Mouse (Mus musculus) kidney, adult 2 months (tissue): ENCODE measurements around the gene Nkain2.

ENCODE experiments used
- CTCF ChIP-seq: fragments of 200-500 bp; conservative IDR thresholded peaks from 2 replicates; pipeline ENCODE4 v1.5.1; 2011; ENCODE audit warnings: low read depth, mild to moderate bottlenecking, control low read depth, low read length, moderate library complexity, mixed read lengths; ENCODE audit not compliant: insufficient read depth, insufficient read length
- POLR2A ChIP-seq: fragments of 200-500 bp; IDR thresholded peaks from one replicate; pipeline ENCODE4 v1.6.1; 2011; ENCODE audit warnings: low read depth, low read length, control low read depth

GRCm38 (mm10) chr10:31907488-31907887, 982.8 kb downstream of the Nkain2 start:
- TF ChIP-seq CTCF = no peak
- TF ChIP-seq POLR2A = no peak
